In genomic region chr10:46374646-46375045, GRCm38 (mm10) we compare ENCODE assay signal across 20 mouse cellular contexts.
DNase-seq lines count a peak whose midpoint lies in the region; TF ChIP-seq lines count a peak whose summit lies in the region.
"Had no signal": no experiment of that assay in that cellular context is flagged by ENCODE, and none has a peak within 500 bp of the region (broad histone marks: within the 10 kb centered on the region; RNA-seq: fewer than 3 reads in every experiment).

No protein-coding gene starts in this region.

- H3K4me3 ChIP-seq in testis, adult 2 months (ENCODE audit: control insufficient read depth, low read depth, low read length), result peak overlapping the region; percentile 36; the same call in 1 of the 2 replicates
- H3K4me3 ChIP-seq in CH12.LX (replicated peaks in 1 of 3; ENCODE audit: low read depth in 2 of 3, low read length in 2 of 3, poor library complexity in 1 of 3) (no peak overlapping the region), ES-E14 (ENCODE audit: insufficient read depth in 1 of 2, low read depth in 1 of 2, low read length in 2 of 2, poor library complexity in 1 of 2, severe bottlenecking in 1 of 2) (no peak overlapping the region)

- TF ChIP-seq POLR2A in testis, adult 2 months (IDR thresholded peaks at IDR 0.05; ENCODE audit: control insufficient read depth, low read depth, low read length), result no peak
- TF ChIP-seq POLR2A in CH12.LX (IDR thresholded peaks at IDR 0.05; ENCODE audit: low read depth, low read length), result no peak

- H3K79me2 ChIP-seq in CH12.LX (replicated peaks; ENCODE audit: control insufficient read depth, extremely low read depth, insufficient read depth, poor library complexity, severe bottlenecking), result no peaks in the 10 kb centered on the region

- in situ Hi-C loops in CH12.LX (cut with MboI; ENCODE audit: low pct_ligation_motif_present, low pct_unique_long_range_greater_than_20kb, low sequenced_read_pairs) (no loop called here), ES-E14 (cut with MboI; ENCODE audit: low sequenced_read_pairs in 2 of 2, unreplicated experiment in 2 of 2) (no loop called here)

- DNase-seq in testis, postnatal 10 days (ENCODE audit: low spot score), result no peak
- DNase-seq in CH12.LX (ENCODE audit: extremely low read depth), result no peak
- no peak for DNase-seq in ES-E14 (ENCODE audit: low read depth, low spot score)
- DNase-seq in urinary bladder, adult 2 months (ENCODE audit: low spot score), result no peak
- DNase-seq in cerebellum, adult 11-12 months, result no peak
- DNase-seq: adrenal gland, adult 2 months; adrenal gland, adult 8-10 months; adrenal gland, postnatal 10 days; adrenal gland, postnatal 14 days; adrenal gland, postnatal 25 days; adrenal gland, postnatal 36 days; B cell, adult 2 months; cerebellum, adult 11 months; cerebellum, adult 18-20 months; cerebellum, adult 2 months; cerebellum, adult 8-10 months; cerebellum, adult 9-10 months had no signal

- no peaks in the 10 kb centered on the region for H3K36me3 ChIP-seq in testis, adult 2 months (ENCODE audit: control insufficient read depth, insufficient read depth, low read length)
- H3K36me3 ChIP-seq in CH12.LX (replicated peaks in 1 of 2; ENCODE audit: control insufficient read depth in 1 of 2, insufficient read depth in 1 of 2, low read length in 1 of 2), result no peaks in the 10 kb centered on the region
- no peaks in the 10 kb centered on the region for H3K36me3 ChIP-seq in ES-E14 (ENCODE audit: control insufficient read depth, insufficient read depth, low read length, poor library complexity, severe bottlenecking)
- H3K36me3 ChIP-seq: G1E had no signal

- peak overlapping the region; percentile 88 for H3K27ac ChIP-seq in testis, adult 2 months (ENCODE audit: control insufficient read depth, insufficient read depth, low read depth, low read length)
- H3K27ac ChIP-seq in CH12.LX (ENCODE audit: insufficient read depth, low read depth), result no peak overlapping the region
- no peak overlapping the region for H3K27ac ChIP-seq in ES-E14 (ENCODE audit: insufficient read depth, low read depth, low read length, poor library complexity, severe bottlenecking)

- TF ChIP-seq CTCF in testis, adult 2 months (IDR thresholded peaks at IDR 0.05; ENCODE audit: control insufficient read depth, insufficient read depth, insufficient replicate concordance, low read depth, low read length), result no peak
- no peak for TF ChIP-seq CTCF in CH12.LX (conservative IDR thresholded peaks at IDR 0.05 in 1 of 2, IDR thresholded peaks at IDR 0.05 in 1 of 2; ENCODE audit: low read depth in 2 of 2, low read length in 2 of 2)

- no peaks in the 10 kb centered on the region for H3K27me3 ChIP-seq in testis, adult 2 months (ENCODE audit: control insufficient read depth, insufficient read depth, low read length)
- no peaks in the 10 kb centered on the region for H3K27me3 ChIP-seq in CH12.LX (replicated peaks)
- H3K27me3 ChIP-seq: Patski had no signal

- dilution Hi-C loops in CH12.LX (cut with MboI; ENCODE audit: extremely low pct_ligation_motif_present, extremely low pct_unique_long_range_greater_than_20kb, low sequenced_read_pairs), result no loop called here

- H3K4me2 ChIP-seq in CH12.LX (ENCODE audit: insufficient read depth, low read depth, poor library complexity, severe bottlenecking), result no peak overlapping the region

- TF ChIP-seq RAD21 in CH12.LX (IDR thresholded peaks at IDR 0.05; ENCODE audit: low read depth, low read length), result no peak

- TF ChIP-seq EP300 in CH12.LX (IDR thresholded peaks at IDR 0.05; ENCODE audit: low read length), result no peak

- H3K9ac ChIP-seq in CH12.LX (ENCODE audit: insufficient read depth, low read depth), result no peak overlapping the region
- no peak overlapping the region for H3K9ac ChIP-seq in ES-E14 (ENCODE audit: insufficient read depth, low read depth, low read length, poor library complexity, severe bottlenecking)

- peaks cover 4% of the 10 kb centered on the region; the same call in 1 of the 2 replicates for H3K4me1 ChIP-seq in testis, adult 2 months (ENCODE audit: control insufficient read depth, insufficient read depth, low read length)
- H3K4me1 ChIP-seq in CH12.LX (ENCODE audit: control insufficient read depth in 1 of 2, insufficient read depth in 2 of 2) (no peaks in the 10 kb centered on the region), ES-E14 (ENCODE audit: control insufficient read depth in 2 of 2, insufficient read depth in 2 of 2, low read length in 2 of 2, poor library complexity in 1 of 2) (no peaks in the 10 kb centered on the region)

- H3K9me3 ChIP-seq in CH12.LX (replicated peaks; ENCODE audit: low read length) (no peaks in the 10 kb centered on the region), ES-E14 (ENCODE audit: control insufficient read depth, insufficient read depth, low read depth, low read length) (no peaks in the 10 kb centered on the region)
- H3K9me3 ChIP-seq: G1E had no signal

TF ChIP-seq in CH12.LX, 34 proteins besides CTCF, POLR2A, EP300 and RAD21:
- no peak for TF ChIP-seq NRF1 (IDR thresholded peaks at IDR 0.05; ENCODE audit: low read depth, low read length)
- peak; percentile 80 for TF ChIP-seq MAFK (IDR thresholded peaks at IDR 0.05; ENCODE audit: insufficient replicate concordance, low read length)

TF ChIP-seq in ES-E14, 5 proteins besides CTCF, POLR2A, EP300 and RAD21:
- TF ChIP-seq ZC3H11A (IDR thresholded peaks at IDR 0.05; ENCODE audit: borderline replicate concordance, low read depth, low read length), result no peak
- TF ChIP-seq MAFK (IDR thresholded peaks at IDR 0.05; ENCODE audit: insufficient read depth, low read depth, low read length), result peak; percentile 83
- TF ChIP-seq CHD2 (IDR thresholded peaks at IDR 0.05; ENCODE audit: low read depth, low read length), result no peak
